Mouse (Mus musculus): ENCODE data around the gene Irgm1. TPM values are rescaled to one million over a fixed set of nuclear protein-coding genes. Genes with fewer than 3 reads are reported as not detected.
A peak's percentile ranks its signal among the peaks of the same experiment; 100 is the strongest.
"Not testable (repeated sequence)": the region's sequence is repeated elsewhere in the genome, so short reads cannot be mapped to it uniquely, and the experiment has no call there.

Irgm1 gene
- polyA plus RNA-seq, 1 experiment from 2014 or later, result 5.0 TPM

- Histone ChIP-seq H3K36me3 (ENCODE audit: control insufficient read depth, insufficient read depth, low read length) (no peaks in the 10 kb centered on the region), H3K4me2 (ENCODE audit: low read length) (no peak overlapping the region), H3K27me3 (ENCODE audit: control insufficient read depth, insufficient read depth, low read length) (no peaks in the 10 kb centered on the region), H3K27ac (replicated peaks; ENCODE audit: low read depth, low read length) (no peak overlapping the region), H3K9me3 (ENCODE audit: control insufficient read depth, low read length) (no peaks in the 10 kb centered on the region), H3K4me1 (ENCODE audit: control insufficient read depth, insufficient read depth, low read length) (no peaks in the 10 kb centered on the region), H3K9ac (replicated peaks; ENCODE audit: low read length) (no peak overlapping the region), H3K4me3 (replicated peaks; ENCODE audit: low read depth, low read length) (no peak overlapping the region)
- WGBS, result 95% methylated on average over 1 of the region's 1 CpGs
- DNase-seq, result no peak
- ATAC-seq (ENCODE audit: low FRiP score, low TSS enrichment), result no peak
Measured at GRCm38 (mm10) chr11:48876680-48877079, 5.2 kb upstream of the Irgm1 start.

GRCm38 (mm10) chr11:48875343-48875837 is 3.9 kb upstream of the Irgm1 start:
- not testable (repeated sequence) for H3K9me3 ChIP-seq (ENCODE audit: control insufficient read depth, low read length); H3K4me1 ChIP-seq (ENCODE audit: control insufficient read depth, insufficient read depth, low read length); H3K4me3 ChIP-seq (replicated peaks; ENCODE audit: low read depth, low read length); DNase-seq; H3K27me3 ChIP-seq (ENCODE audit: control insufficient read depth, insufficient read depth, low read length); ATAC-seq (ENCODE audit: low FRiP score, low TSS enrichment); H3K4me2 ChIP-seq (ENCODE audit: low read length); H3K27ac ChIP-seq (replicated peaks; ENCODE audit: low read depth, low read length); H3K9ac ChIP-seq (replicated peaks; ENCODE audit: low read length); H3K36me3 ChIP-seq (ENCODE audit: control insufficient read depth, insufficient read depth, low read length)
- WGBS, result 72% methylated on average over 1 of the region's 1 CpGs

GRCm38 (mm10) chr11:48874465-48874864 is 3.0 kb upstream of the Irgm1 start:
- H3K27ac ChIP-seq (replicated peaks; ENCODE audit: low read depth, low read length), result no peak overlapping the region
- H3K9ac ChIP-seq (replicated peaks; ENCODE audit: low read length), result no peak overlapping the region
- no peaks in the 10 kb centered on the region for H3K36me3 ChIP-seq (ENCODE audit: control insufficient read depth, insufficient read depth, low read length)
- H3K27me3 ChIP-seq (ENCODE audit: control insufficient read depth, insufficient read depth, low read length), result no peaks in the 10 kb centered on the region
- ATAC-seq (ENCODE audit: low FRiP score, low TSS enrichment) (no peak), DNase-seq (peak; percentile 78)
- H3K4me3 ChIP-seq (replicated peaks; ENCODE audit: low read depth, low read length), result no peak overlapping the region
- no peaks in the 10 kb centered on the region for H3K9me3 ChIP-seq (ENCODE audit: control insufficient read depth, low read length)
- WGBS, result 2% methylated on average over 4 of the region's 4 CpGs
- no peaks in the 10 kb centered on the region for H3K4me1 ChIP-seq (ENCODE audit: control insufficient read depth, insufficient read depth, low read length)
- H3K4me2 ChIP-seq (ENCODE audit: low read length), result no peak overlapping the region

GRCm38 (mm10) chr11:48873591-48874290 is 2.3 kb upstream of the Irgm1 start:
- Histone ChIP-seq H3K9ac (replicated peaks; ENCODE audit: low read length) (no peak overlapping the region), H3K36me3 (ENCODE audit: control insufficient read depth, insufficient read depth, low read length) (no peaks in the 10 kb centered on the region), H3K27ac (replicated peaks; ENCODE audit: low read depth, low read length) (no peak overlapping the region), H3K4me1 (ENCODE audit: control insufficient read depth, insufficient read depth, low read length) (no peaks in the 10 kb centered on the region), H3K9me3 (ENCODE audit: control insufficient read depth, low read length) (no peaks in the 10 kb centered on the region), H3K27me3 (ENCODE audit: control insufficient read depth, insufficient read depth, low read length) (no peaks in the 10 kb centered on the region), H3K4me2 (ENCODE audit: low read length) (no peak overlapping the region), H3K4me3 (replicated peaks; ENCODE audit: low read depth, low read length) (no peak overlapping the region)
- ATAC-seq (ENCODE audit: low FRiP score, low TSS enrichment) (no peak), DNase-seq (no peak)
- 75% methylated on average over 10 of the region's 10 CpGs for WGBS

- H3K4me3 ChIP-seq (replicated peaks; ENCODE audit: low read depth, low read length), result no peak overlapping the region
- ATAC-seq (ENCODE audit: low FRiP score, low TSS enrichment) (no peak), DNase-seq (no peak)
- no peaks in the 10 kb centered on the region for H3K9me3 ChIP-seq (ENCODE audit: control insufficient read depth, low read length)
- H3K36me3 ChIP-seq (ENCODE audit: control insufficient read depth, insufficient read depth, low read length), result no peaks in the 10 kb centered on the region
- H3K9ac ChIP-seq (replicated peaks; ENCODE audit: low read length), result no peak overlapping the region
- no peaks in the 10 kb centered on the region for H3K27me3 ChIP-seq (ENCODE audit: control insufficient read depth, insufficient read depth, low read length)
- WGBS, result 85% methylated on average over 7 of the region's 7 CpGs
- no peaks in the 10 kb centered on the region for H3K4me1 ChIP-seq (ENCODE audit: control insufficient read depth, insufficient read depth, low read length)
- no peak overlapping the region for H3K27ac ChIP-seq (replicated peaks; ENCODE audit: low read depth, low read length)
- no peak overlapping the region for H3K4me2 ChIP-seq (ENCODE audit: low read length)
Measured at GRCm38 (mm10) chr11:48872695-48873300, 1.3 kb upstream of the Irgm1 start.

- no peaks in the 10 kb centered on the region for H3K4me1 ChIP-seq (ENCODE audit: control insufficient read depth, insufficient read depth, low read length)
- no peaks in the 10 kb centered on the region for H3K36me3 ChIP-seq (ENCODE audit: control insufficient read depth, insufficient read depth, low read length)
- ATAC-seq (ENCODE audit: low FRiP score, low TSS enrichment) (no peak), DNase-seq (peak; percentile 20)
- WGBS, result 12% methylated on average over 17 of the region's 17 CpGs
- H3K9me3 ChIP-seq (ENCODE audit: control insufficient read depth, low read length), result no peaks in the 10 kb centered on the region
- H3K4me3 ChIP-seq (replicated peaks; ENCODE audit: low read depth, low read length), result peak overlapping the region; percentile 33
- no peak overlapping the region for H3K9ac ChIP-seq (replicated peaks; ENCODE audit: low read length)
- H3K4me2 ChIP-seq (ENCODE audit: low read length), result peak overlapping the region; percentile 62
- no peaks in the 10 kb centered on the region for H3K27me3 ChIP-seq (ENCODE audit: control insufficient read depth, insufficient read depth, low read length)
- no peak overlapping the region for H3K27ac ChIP-seq (replicated peaks; ENCODE audit: low read depth, low read length)
Measured at GRCm38 (mm10) chr11:48871817-48872541, 496 bp upstream of the Irgm1 start.

- Histone ChIP-seq H3K9me3 (ENCODE audit: control insufficient read depth, low read length) (no peaks in the 10 kb centered on the region), H3K36me3 (ENCODE audit: control insufficient read depth, insufficient read depth, low read length) (no peaks in the 10 kb centered on the region), H3K4me1 (ENCODE audit: control insufficient read depth, insufficient read depth, low read length) (no peaks in the 10 kb centered on the region), H3K27ac (replicated peaks; ENCODE audit: low read depth, low read length) (no peak overlapping the region), H3K27me3 (ENCODE audit: control insufficient read depth, insufficient read depth, low read length) (no peaks in the 10 kb centered on the region), H3K9ac (replicated peaks; ENCODE audit: low read length) (no peak overlapping the region; the same call in 1 of the 2 replicates), H3K4me2 (ENCODE audit: low read length) (peak overlapping the region; percentile 62), H3K4me3 (replicated peaks; ENCODE audit: low read depth, low read length) (peak overlapping the region; percentile 33)
- WGBS, result 34% methylated on average over 7 of the region's 7 CpGs
- ATAC-seq (ENCODE audit: low FRiP score, low TSS enrichment) (no peak), DNase-seq (no peak)
Measured at GRCm38 (mm10) chr11:48870781-48871180, 702 bp downstream of the Irgm1 start.

GRCm38 (mm10) chr11:48869380-48870110 is 1.9 kb downstream of the Irgm1 start:
- Histone ChIP-seq H3K27me3 (ENCODE audit: control insufficient read depth, insufficient read depth, low read length) (no peaks in the 10 kb centered on the region), H3K9me3 (ENCODE audit: control insufficient read depth, low read length) (no peaks in the 10 kb centered on the region), H3K27ac (replicated peaks; ENCODE audit: low read depth, low read length) (no peak overlapping the region), H3K4me2 (ENCODE audit: low read length) (no peak overlapping the region), H3K36me3 (ENCODE audit: control insufficient read depth, insufficient read depth, low read length) (no peaks in the 10 kb centered on the region), H3K4me1 (ENCODE audit: control insufficient read depth, insufficient read depth, low read length) (no peaks in the 10 kb centered on the region), H3K9ac (replicated peaks; ENCODE audit: low read length) (no peak overlapping the region), H3K4me3 (replicated peaks; ENCODE audit: low read depth, low read length) (no peak overlapping the region)
- no peak for DNase-seq
- ATAC-seq (ENCODE audit: low FRiP score, low TSS enrichment), result no peak
- 79% methylated on average over 7 of the region's 7 CpGs for WGBS

Data from midbrain, embryonic 14.5 days (tissue).